Mouse (Mus musculus) liver, postnatal 0 days (tissue): ENCODE measurements around the gene Inpp5a.

Experiments
- CTCF ChIP-seq: sonication (generic); IDR thresholded peaks from 2 replicates; pipeline ENCODE4 v1.5.1; 2016; ENCODE audit warnings: antibody characterized with exemption, low read depth
- EP300 ChIP-seq: IDR thresholded peaks from 2 replicates; pipeline ENCODE4 v1.6.1; 2016; ENCODE audit warnings: antibody characterized with exemption, low read depth, mild to moderate bottlenecking

DNA sequence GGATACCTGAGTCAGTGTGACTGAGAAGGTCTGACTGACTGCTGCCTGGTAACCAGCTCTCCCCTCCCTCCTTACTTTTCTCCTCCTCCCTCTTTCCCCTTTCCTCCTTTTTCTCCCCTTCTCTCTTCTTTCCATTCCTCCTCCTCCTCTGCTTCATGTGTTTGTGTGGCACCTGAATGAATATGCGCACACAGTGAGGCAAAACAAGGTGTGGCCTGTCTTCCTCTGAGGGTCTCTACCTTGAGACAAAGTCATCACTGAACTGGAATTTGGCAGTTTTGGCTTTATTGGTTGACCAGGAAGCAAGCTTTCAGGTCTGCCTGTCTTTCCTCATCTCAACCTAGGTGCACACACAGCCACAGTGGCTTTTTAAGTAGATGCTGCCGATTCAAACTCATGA is 147.9 kb downstream of the Inpp5a start:
- TF ChIP-seq CTCF, result no peak
- TF ChIP-seq EP300, result no peak
